Mouse (Mus musculus) erythroid progenitor cell, adult 5-6 weeks (primary cell): ENCODE data around the gene Copb2. TPM values are rescaled to one million over a fixed set of nuclear protein-coding genes. Genes with fewer than 3 reads are reported as not detected.

ENCODE experiments used
- ATAC-seq: replicated peaks from 2 replicates; pipeline ENCODE4 v1.8.0; 2016; ENCODE audit warnings: moderate number of reproducible peaks, mild to moderate bottlenecking, moderate TSS enrichment, inconsistent platforms; ENCODE audit not compliant: poor library complexity, low FRiP score, severe bottlenecking
- total RNA-seq, 2 experiments: library from RNA; stranded (forward) in 1 of 2; stranded (reverse) in 1 of 2; fragments of 150-400 nt in 1 of 2; fragments of 186-747, 209-891 nt in 1 of 2; gene quantifications; 2 replicates each; pipeline versions ENCODE4 v1.2.3 to v1.2.4; 2015 to 2017; ENCODE audit warnings: low replicate concordance in 2 of 2

Gene Copb2
- total RNA-seq, 2 experiments from 2014 or later = 58.8 to 122 TPM

DNA sequence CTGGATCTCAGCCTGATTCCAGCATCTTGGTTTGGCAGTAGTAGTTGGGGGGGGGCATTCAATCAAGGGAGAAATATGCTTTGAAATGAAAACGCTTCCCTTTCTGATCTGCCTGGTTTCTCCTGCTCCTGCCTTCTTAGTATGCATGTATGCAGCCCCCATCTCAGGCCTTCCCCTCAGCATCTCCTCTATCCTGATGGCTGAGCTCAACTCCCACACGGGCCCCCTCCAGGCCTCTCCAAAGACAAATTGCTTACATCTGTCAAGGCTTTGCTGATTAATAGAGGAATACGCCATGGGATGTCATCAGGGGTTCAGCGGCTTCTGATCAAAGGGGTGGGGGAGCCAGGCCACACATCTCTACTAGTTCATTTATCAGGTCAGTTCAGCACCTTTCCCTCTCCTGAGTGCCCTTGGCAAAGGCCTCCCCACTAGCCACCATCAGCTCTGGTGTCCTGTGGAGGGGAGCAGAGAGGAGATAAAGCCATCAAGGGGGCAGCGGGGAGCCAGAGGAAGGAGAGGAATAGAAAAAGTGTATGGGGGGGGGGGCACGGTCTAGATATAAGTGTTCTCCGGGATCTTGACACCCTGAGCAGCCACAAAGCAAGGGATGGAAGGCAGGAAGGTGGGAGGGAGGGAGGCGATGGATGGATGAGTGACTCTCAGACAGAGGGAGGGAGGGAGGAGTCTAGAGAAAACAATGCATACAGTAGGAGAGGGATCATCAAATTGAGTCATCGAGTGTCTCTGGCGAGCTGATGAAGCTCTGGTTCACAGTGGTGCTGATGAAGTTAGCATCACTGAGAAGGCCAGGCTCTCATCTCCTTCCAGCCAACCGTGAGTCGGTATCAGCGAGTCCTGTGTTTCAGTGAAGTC, 70.0 kb downstream of the Copb2 start:
- no peak for ATAC-seq

Other genes with a start within 250 kb of the Copb2 start
- 2.9 TPM in 1 of 2 replicates, not detected in the other for gene Rbp1, start 140.8 kb upstream of the Copb2 start, total RNA-seq (2015; ENCODE audit: low replicate concordance)
- gene Rbp1, start 140.8 kb upstream of the Copb2 start, total RNA-seq (2017; ENCODE audit: low replicate concordance) = 1.2 and 2.0 TPM in 2 replicates
- gene Rbp2, start 77.6 kb upstream of the Copb2 start, total RNA-seq (2015; ENCODE audit: low replicate concordance) = not detected in 2 replicates
- not detected in 2 replicates for gene Rbp2, start 77.6 kb upstream of the Copb2 start, total RNA-seq (2017; ENCODE audit: low replicate concordance)
- gene Mrps22, start 37.9 kb downstream of the Copb2 start, total RNA-seq (2015; ENCODE audit: low replicate concordance) = 6.8 and 19.3 TPM in 2 replicates
- 13.5 and 17.3 TPM in 2 replicates for gene Mrps22, start 37.9 kb downstream of the Copb2 start, total RNA-seq (2017; ENCODE audit: low replicate concordance)